Mouse (Mus musculus) ES-Bruce4 (cell line): ENCODE results near the gene A030014E15Rik.

Experiments
- CTCF ChIP-seq: IDR thresholded peaks from one replicate; pipeline ENCODE4 v1.8.1; 2011; ENCODE audit warnings: low read depth, low read length
- POLR2A ChIP-seq: IDR thresholded peaks from one replicate; pipeline ENCODE4 v1.8.1; 2011; ENCODE audit warnings: low read length; ENCODE audit not compliant: insufficient read depth

- TF ChIP-seq CTCF = no peak
- TF ChIP-seq POLR2A = no peak
These were observed 31.4 kb upstream of the A030014E15Rik start for GRCm38 (mm10) chr1:82893269-82893668.
